Mouse (Mus musculus) heart, postnatal 10 days (tissue): ENCODE results near the gene Sectm1a. TPM values are rescaled to one million over a fixed set of nuclear protein-coding genes. Genes with fewer than 3 reads are reported as not detected.

ENCODE experiments used
- total RNA-seq, 2 experiments: library from RNA; stranded (reverse); gene quantifications; 2 replicates each; pipeline ENCODE4 v1.2.3; 2021

The Sectm1a gene
- total RNA-seq, 2 experiments from 2014 or later = not detected

Other genes with a start within 250 kb of the Sectm1a start
- 1 to 10 TPM; 1.7 to 1.8 TPM for gene Ccdc57, start 148.3 kb downstream of the Sectm1a start, total RNA-seq
- gene Slc16a3, start 132.7 kb downstream of the Sectm1a start, total RNA-seq = 1 to 10 TPM; 4.0 to 4.4 TPM
- 10 to 100 TPM; 86.0 to 89.5 TPM for gene Csnk1d, start 89.9 kb downstream of the Sectm1a start, total RNA-seq
- under 1 TPM in 1 of 2 experiments, not detected in 1; 0.26 TPM for gene Cd7, start 41.8 kb downstream of the Sectm1a start, total RNA-seq
- not detected for gene Sectm1b, start 17.7 kb downstream of the Sectm1a start, total RNA-seq
- not detected for gene Tex19.2, start 37.5 kb upstream of the Sectm1a start, total RNA-seq
- not detected for gene Tex19.1, start 64.9 kb upstream of the Sectm1a start, total RNA-seq
- gene Uts2r, start 79.1 kb upstream of the Sectm1a start, total RNA-seq = under 1 TPM; 0.24 to 0.35 TPM
- 10 to 100 TPM; 12.7 to 15.1 TPM for gene Hexdc, start 123.2 kb upstream of the Sectm1a start, total RNA-seq
- gene Ogfod3, start 123.5 kb upstream of the Sectm1a start, total RNA-seq = 10 to 100 TPM; 18.3 to 19.4 TPM
- 10 to 100 TPM in 1 of 2 experiments, 1 to 10 TPM in 1; 9.3 to 12.6 TPM for gene Cybc1, start 148.1 kb upstream of the Sectm1a start, total RNA-seq
- gene Narf, start 156.0 kb upstream of the Sectm1a start, total RNA-seq = 10 to 100 TPM; 75.8 to 93.3 TPM
- 10 to 100 TPM; 23.3 to 27.6 TPM for gene Foxk2, start 178.8 kb upstream of the Sectm1a start, total RNA-seq